ENCODE assay signal across 21 mouse cellular contexts in genomic region chr5:105669508-105670353, GRCm38 (mm10). TPM values are rescaled to one million over a fixed set of nuclear protein-coding genes. Genes with fewer than 3 reads are reported as not detected.
DNase-seq lines count a peak whose midpoint lies in the region; TF ChIP-seq lines count a peak whose summit lies in the region.
"Had no signal": no experiment of that assay in that cellular context is flagged by ENCODE, and none has a peak within 500 bp of the region (broad histone marks: within the 10 kb centered on the region; RNA-seq: fewer than 3 reads in every experiment).

No protein-coding gene starts in this region.

- peak; percentile 35 to 48 for DNase-seq in layer of hippocampus, adult 2 months (ENCODE audit: low spot score in 2 of 2)
- DNase-seq in layer of hippocampus, adult 18-20 months (ENCODE audit: low spot score in 2 of 2): no peak
- DNase-seq in 416B (ENCODE audit: low read depth): peak; percentile 98
- peak; percentile 65 for DNase-seq in ZHBTc4 (ENCODE audit: low read depth, low spot score)
- peak; percentile 70 for DNase-seq in lung, postnatal 36 days
- no peak for DNase-seq in thymus, adult 18-20 months
- DNase-seq in embryonic facial prominence, embryonic 10.5 days (ENCODE audit: low spot score): no peak
- DNase-seq: adrenal gland, postnatal 10 days; cerebellum, adult 18-20 months; heart, postnatal 36 days; kidney, adult 11 months; midbrain, embryonic 14.5 days; right cerebral cortex, adult 18-20 months had no signal

- H3K9me3 ChIP-seq in embryonic facial prominence, embryonic 10.5 days: no peaks in the 10 kb centered on the region
- H3K9me3 ChIP-seq: embryonic facial prominence, embryonic 15.5 days; forebrain, embryonic 13.5 days; G1E; heart, embryonic 13.5 days; limb, embryonic 10.5 days; liver, embryonic 12.5 days had no signal

- 69% methylated on average over 10 of the region's 10 CpGs for WGBS in embryonic facial prominence, embryonic 10.5 days

- H3K36me3 ChIP-seq in embryonic facial prominence, embryonic 10.5 days (replicated peaks): no peaks in the 10 kb centered on the region
- H3K36me3 ChIP-seq: embryonic facial prominence, embryonic 15.5 days; G1E; heart, embryonic 13.5 days; limb, embryonic 10.5 days; liver, embryonic 12.5 days had no signal

- no peak overlapping the region for H3K27ac ChIP-seq in layer of hippocampus, adult 2 months
- no peak overlapping the region for H3K27ac ChIP-seq in embryonic facial prominence, embryonic 10.5 days (replicated peaks)
- H3K27ac ChIP-seq: embryonic facial prominence, embryonic 15.5 days; forebrain, embryonic 13.5 days; heart, embryonic 13.5 days; kidney, postnatal 0 days; limb, embryonic 10.5 days; liver, embryonic 12.5 days; macrophage had no signal

- H3K4me3 ChIP-seq in layer of hippocampus, adult 2 months: no peak overlapping the region
- H3K4me3 ChIP-seq in embryonic facial prominence, embryonic 10.5 days: no peak overlapping the region
- H3K4me3 ChIP-seq: embryonic facial prominence, embryonic 15.5 days; forebrain, embryonic 13.5 days; heart, embryonic 13.5 days; limb, embryonic 10.5 days; liver, embryonic 12.5 days had no signal

- H3K27me3 ChIP-seq in embryonic facial prominence, embryonic 10.5 days (replicated peaks; ENCODE audit: low read depth, poor library complexity, severe bottlenecking): no peaks in the 10 kb centered on the region
- H3K27me3 ChIP-seq: embryonic facial prominence, embryonic 15.5 days; forebrain, embryonic 13.5 days; heart, embryonic 13.5 days had no signal

- H3K4me1 ChIP-seq in embryonic facial prominence, embryonic 10.5 days: peaks cover 9% of the 10 kb centered on the region; the same call in 1 of the 2 replicates
- H3K4me1 ChIP-seq: forebrain, embryonic 13.5 days; liver, embryonic 12.5 days had no signal

- no peak for TF ChIP-seq CTCF in layer of hippocampus, adult 2 months (conservative IDR thresholded peaks at IDR 0.05)

RNA-seq across cellular contexts. Expression of gene Lrrc8d, which starts 30.0 kb away (rescaled TPM):
- total RNA-seq in layer of hippocampus, adult 2 months (2021): 10 to 100 TPM; 49.9 to 52.7 TPM
- 10 to 100 TPM; 46.8 to 47.8 TPM for total RNA-seq in layer of hippocampus, adult 18-20 months (2021)
- 22.2 TPM in 2 replicates for polyA plus RNA-seq in embryonic facial prominence, embryonic 10.5 days (2016; fragmentation: Nextera tagmentation; extraction: Ambion mirVana)
- polyA plus RNA-seq: G1E had no signal

Comparison
In these comparisons a context has a peak if more than half of its experiments do, and no peak if none do; other contexts are left out.
1. DNase-seq: peak in layer of hippocampus, adult 2 months (2 of 2), 416B (single experiment), ZHBTc4 (single experiment) and lung, postnatal 36 days (single experiment); none in layer of hippocampus, adult 18-20 months (0 of 2), thymus, adult 18-20 months (0 of 2) and embryonic facial prominence, embryonic 10.5 days (single experiment).